Mouse (Mus musculus) bone marrow macrophage, adult 2 months (primary cell): ENCODE measurements at regions not wholly inside any gene's neighbourhood (a gene's known extent, or its start where the extent isn't known, plus 50 kb on each side); places are given as distances from the start of the nearest gene placed in this dataset.

Experiments
- H3K27ac ChIP-seq: 2 replicates; pipeline ENCODE4 v1.5.1; 2012; ENCODE audit warnings: low read depth, low read length; ENCODE audit not compliant: insufficient read depth
- H3K4me1 ChIP-seq: 2 replicates; pipeline ENCODE4 v1.6.1; 2012; ENCODE audit warnings: low read length; ENCODE audit not compliant: control insufficient read depth, insufficient read depth
- H3K4me3 ChIP-seq: 2 replicates; pipeline ENCODE4 v1.5.1; 2012; ENCODE audit warnings: mild to moderate bottlenecking, low read length, moderate library complexity; ENCODE audit not compliant: insufficient read depth
- CTCF ChIP-seq: IDR thresholded peaks from 2 replicates; pipeline ENCODE4 v1.5.1; 2012; ENCODE audit warnings: low read depth, mild to moderate bottlenecking, low read length, moderate library complexity
- POLR2A ChIP-seq: IDR thresholded peaks from 2 replicates; pipeline ENCODE4 v1.6.1; 2012; ENCODE audit warnings: mild to moderate bottlenecking, low read depth, low read length, borderline replicate concordance

DNA sequence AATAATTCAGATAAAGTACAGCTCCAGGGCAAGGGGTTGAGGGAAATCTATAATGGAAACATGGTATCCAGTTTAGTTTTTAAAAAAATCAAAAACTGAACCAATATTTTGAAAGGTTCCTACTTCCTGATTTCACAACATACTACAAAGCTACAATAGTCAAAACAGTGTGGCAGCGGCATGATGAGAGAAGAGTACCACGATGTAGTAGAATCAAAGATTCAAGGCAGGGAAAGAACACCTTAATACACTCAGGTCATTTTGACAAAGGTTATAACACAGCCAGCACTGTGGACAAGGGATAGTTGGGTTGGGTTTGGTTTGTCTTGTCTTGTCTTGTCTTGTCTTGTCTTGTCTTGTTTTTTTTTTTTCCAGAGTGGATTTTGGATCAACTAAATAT is 274.4 kb downstream of the Nr2f2 start:
- no peaks in the 10 kb centered on the region for H3K4me1 ChIP-seq
- TF ChIP-seq CTCF (no peak), POLR2A (no peak)
- no peak overlapping the region for H3K27ac ChIP-seq
- H3K4me3 ChIP-seq, result no peak overlapping the region

DNA sequence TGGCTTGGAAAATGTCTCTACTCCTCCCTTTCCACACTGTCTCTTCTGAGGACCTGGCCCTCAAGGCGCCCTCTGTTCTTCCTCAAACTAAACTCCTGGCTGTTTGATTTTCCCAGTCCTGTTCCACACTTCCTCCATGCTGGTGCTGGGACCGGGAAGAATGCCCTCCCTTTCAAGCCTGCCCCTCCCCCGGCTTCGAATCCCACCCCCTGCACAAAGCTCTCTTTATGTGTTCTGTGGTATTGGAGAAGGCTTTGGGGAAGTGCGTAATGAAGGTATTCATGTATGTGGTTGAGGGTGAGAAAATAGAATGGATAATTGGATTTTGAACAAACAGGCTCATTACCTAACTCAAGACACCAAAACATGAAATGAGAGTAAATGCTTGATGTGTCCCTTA is 277.4 kb downstream of the Nr2f2 start:
- no peak overlapping the region for H3K4me3 ChIP-seq
- H3K27ac ChIP-seq, result no peak overlapping the region
- H3K4me1 ChIP-seq, result no peaks in the 10 kb centered on the region
- TF ChIP-seq POLR2A, result no peak
- TF ChIP-seq CTCF, result no peak

DNA sequence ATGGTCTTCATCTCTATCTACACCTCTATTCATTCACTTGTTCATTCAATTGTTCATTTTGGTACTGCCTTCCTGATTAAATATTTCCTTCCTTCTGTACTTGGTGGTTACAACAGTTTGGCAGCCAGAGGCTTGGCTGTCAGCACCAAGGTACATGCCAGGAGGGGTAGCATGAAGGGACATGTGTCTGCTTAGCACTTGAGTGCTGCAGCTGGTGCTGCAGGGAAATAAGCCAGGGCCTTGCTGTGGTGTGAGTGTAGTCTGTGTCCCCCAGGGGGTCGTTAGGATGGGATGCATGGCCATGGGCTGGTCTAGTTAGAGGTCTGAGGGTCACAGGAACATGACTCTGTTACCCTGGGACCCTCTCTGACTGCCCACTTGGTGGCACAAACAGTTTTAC is 296.9 kb downstream of the Nr2f2 start:
- H3K4me1 ChIP-seq, result no peaks in the 10 kb centered on the region
- no peak overlapping the region for H3K27ac ChIP-seq
- no peak overlapping the region for H3K4me3 ChIP-seq
- TF ChIP-seq POLR2A (no peak), CTCF (no peak)

DNA sequence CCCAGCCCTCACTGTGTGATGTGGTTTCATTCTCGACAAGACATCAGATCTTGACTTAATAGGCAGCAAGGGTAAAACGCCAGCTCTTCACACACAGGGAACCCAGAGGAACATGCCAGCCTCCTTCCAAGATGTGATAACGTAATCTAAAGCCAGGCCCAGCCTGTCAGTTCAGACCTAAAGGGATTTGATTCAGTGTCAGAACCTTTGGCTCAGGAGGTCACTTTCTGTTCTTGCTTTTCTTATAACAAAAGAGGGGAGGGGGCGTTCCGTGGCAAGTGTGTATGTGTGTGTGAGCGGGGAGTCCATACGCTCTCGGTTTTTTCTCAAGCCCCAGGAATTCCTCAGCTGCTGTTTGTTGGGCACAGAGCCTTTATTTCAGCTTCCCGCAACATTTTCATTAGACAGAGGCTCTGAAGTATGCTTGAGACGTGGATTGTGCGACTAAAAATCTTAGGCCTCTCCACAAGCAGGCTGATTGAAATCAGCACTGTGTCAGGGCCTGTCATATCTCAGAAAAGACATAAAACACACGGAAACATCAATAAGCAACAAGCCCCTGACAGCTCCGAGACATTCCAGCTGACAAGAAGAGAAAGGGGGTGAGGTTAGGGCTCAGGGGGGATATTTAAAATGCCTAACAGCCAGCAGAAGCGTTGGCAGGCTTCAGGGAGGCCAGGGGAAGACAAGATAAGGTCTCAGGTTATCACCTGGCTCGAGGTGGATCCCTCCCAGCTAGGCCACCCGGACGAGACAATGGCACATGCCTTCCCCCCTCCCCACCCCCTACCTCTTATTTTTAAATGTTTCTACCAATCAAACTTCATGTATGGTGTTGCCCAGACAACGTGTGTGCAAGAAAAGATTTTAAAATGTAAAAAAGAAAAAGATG is 298.5 kb downstream of the Nr2f2 start:
- H3K4me3 ChIP-seq, result no peak overlapping the region
- TF ChIP-seq POLR2A, result no peak
- no peak for TF ChIP-seq CTCF
- no peak overlapping the region for H3K27ac ChIP-seq
- no peaks in the 10 kb centered on the region for H3K4me1 ChIP-seq

DNA sequence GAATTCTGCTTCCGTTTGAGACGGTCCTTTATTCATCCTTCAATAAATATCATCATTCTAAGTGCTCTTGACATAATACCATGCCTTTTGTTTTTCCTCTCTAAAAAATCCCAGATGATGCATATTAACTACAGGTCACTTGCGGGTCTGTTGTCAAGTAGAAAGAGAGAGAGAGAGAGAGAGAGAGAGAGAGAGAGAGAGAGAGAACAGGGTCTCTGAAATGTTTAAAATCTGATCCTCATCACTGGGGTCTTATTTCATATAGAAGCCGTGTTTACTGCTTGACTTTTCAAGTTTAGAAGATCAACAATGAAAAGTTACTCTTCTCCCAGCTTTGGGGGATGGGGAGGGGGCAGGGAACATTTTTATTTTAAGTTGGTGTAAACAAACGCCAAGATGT is 299.5 kb downstream of the Nr2f2 start:
- no peak overlapping the region for H3K4me3 ChIP-seq
- H3K4me1 ChIP-seq, result no peaks in the 10 kb centered on the region
- TF ChIP-seq CTCF (no peak), POLR2A (no peak)
- H3K27ac ChIP-seq, result no peak overlapping the region

DNA sequence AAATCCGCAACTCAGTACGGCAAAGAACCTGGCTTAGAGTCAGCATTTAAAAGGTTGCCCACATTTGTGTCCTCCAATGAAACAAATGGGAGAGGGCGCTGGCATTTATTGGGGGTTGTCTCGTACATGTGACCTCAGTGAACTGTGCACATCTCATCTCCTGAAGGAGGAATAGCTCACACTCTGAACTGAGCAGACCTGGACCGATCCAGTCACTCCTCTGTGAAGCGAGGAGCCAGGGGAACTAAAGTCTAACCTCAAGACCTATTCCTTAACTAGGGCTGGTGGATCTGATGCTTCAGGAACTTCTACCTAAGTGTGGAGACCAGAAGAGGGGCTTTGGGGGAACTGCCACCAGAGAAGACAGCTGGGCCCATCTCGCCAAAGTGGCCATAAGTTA is 300.1 kb downstream of the Nr2f2 start:
- no peaks in the 10 kb centered on the region for H3K4me1 ChIP-seq
- H3K4me3 ChIP-seq, result no peak overlapping the region
- TF ChIP-seq CTCF (no peak), POLR2A (no peak)
- no peak overlapping the region for H3K27ac ChIP-seq

DNA sequence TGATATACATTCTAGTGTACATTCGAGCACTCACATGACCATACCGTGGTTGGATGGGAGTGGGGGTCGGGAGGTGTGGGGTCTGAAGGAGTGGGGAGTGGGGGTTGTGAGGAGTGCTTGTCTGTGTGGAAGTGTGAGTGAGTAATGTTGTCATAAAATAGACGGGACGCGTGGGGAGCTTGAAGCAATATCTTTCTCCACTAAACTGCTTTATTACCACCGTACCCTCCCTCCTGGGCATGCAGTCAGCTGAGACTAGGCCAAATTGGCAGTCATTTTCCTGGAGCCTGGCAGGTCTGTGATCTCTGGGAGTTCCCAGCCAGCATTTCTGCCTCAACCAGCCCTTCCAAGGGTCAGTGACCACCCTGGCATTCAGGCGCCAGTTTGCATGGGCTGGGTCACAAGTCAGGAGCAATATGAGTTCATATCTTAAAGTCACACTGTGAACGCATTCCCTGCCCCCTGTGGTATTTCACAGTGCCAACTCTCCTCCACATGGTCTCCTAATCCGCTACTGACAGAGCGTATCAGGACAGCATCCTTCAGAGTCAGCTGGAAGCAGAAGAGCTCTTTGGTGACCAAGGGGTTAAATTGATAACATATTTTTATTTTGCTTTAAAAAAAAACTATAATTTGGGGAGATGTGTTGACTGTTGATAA is 300.9 kb downstream of the Nr2f2 start:
- H3K4me1 ChIP-seq, result no peaks in the 10 kb centered on the region
- TF ChIP-seq CTCF (no peak), POLR2A (no peak)
- no peak overlapping the region for H3K4me3 ChIP-seq
- H3K27ac ChIP-seq, result no peak overlapping the region

DNA sequence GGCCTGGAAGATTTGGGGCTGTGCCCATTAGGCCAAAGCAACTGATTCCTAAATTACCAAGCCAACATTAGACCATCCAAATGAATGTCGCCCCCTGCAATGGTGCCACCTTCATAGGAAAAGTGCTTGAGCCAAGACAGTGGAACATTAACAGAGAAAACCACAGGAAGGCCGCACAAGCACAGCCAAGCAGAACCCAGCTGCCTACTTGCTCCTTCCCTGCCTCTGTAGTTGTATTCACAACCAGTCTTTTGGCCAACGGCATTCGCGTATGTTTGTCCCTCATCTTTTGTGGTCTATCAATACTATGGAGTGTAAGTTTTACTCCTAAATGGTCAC is 319.2 kb downstream of the Nr2f2 start:
- H3K27ac ChIP-seq, result no peak overlapping the region
- no peak overlapping the region for H3K4me3 ChIP-seq
- H3K4me1 ChIP-seq, result no peaks in the 10 kb centered on the region
- TF ChIP-seq POLR2A (no peak), CTCF (no peak)

DNA sequence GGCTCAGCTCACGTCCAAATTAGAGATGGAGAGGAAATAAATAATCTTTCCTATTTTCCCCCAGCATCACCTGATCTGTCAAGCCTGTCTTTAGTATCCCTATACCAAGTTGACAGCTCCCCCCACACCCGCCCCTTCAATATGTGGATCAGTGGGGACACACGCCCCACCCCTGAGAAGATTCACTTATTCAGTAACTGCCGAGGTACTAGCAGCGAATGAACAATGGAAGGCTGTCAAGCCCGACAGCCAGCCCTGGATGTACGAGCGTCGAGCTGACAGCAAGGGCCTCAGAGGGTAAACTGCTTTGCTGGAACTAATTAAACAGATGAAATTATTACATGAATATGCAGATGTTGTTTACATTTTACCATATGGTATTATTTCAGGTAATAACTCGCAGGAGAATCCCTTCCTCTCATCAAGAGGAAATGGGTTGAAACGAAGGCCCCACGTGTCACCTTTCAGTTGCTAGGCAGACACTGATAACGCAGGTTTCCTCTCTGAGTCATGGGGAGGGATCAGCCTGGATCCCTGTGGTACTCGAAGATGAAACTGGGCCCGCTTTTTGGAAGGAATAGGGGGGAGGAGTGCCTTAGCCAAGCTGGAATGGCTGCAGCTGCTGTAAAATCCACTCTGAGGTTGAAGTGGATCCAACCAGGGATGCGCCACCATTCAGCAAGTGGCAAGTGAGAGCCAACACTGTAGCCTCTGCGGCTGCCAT is 319.7 kb downstream of the Nr2f2 start:
- no peak for TF ChIP-seq CTCF
- no peak for TF ChIP-seq POLR2A
- Histone ChIP-seq H3K4me3 (no peak overlapping the region), H3K27ac (no peak overlapping the region), H3K4me1 (no peaks in the 10 kb centered on the region)

DNA sequence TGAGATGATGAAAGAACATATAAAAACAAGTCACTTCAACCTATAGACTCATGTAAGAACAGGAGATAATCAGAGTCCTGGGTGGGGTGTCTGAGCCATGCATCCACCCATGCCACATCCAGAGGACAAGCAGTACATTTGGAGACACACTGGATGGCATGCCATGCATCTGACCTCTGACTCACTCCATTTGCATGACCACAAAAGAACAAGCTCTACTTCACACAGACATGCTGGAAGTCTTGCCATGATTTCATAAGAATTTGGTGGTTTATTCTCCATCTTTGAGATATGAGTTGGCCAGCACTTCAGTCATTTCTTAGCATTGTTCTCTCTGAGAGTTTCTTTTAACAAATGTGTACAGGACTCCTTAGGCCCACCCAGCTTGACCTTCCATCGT is 329.5 kb downstream of the Nr2f2 start:
- Histone ChIP-seq H3K4me3 (no peak overlapping the region), H3K27ac (no peak overlapping the region), H3K4me1 (0 out of 2 replicates have a peak, but pooled peaks cover 2% of the 10 kb centered on the region)
- TF ChIP-seq CTCF, result no peak
- no peak for TF ChIP-seq POLR2A
